Mouse (Mus musculus): ENCODE results near the gene Shc2. TPM values are rescaled to one million over a fixed set of nuclear protein-coding genes. Genes with fewer than 3 reads are reported as not detected.

The Shc2 gene
- 10 to 100 TPM; 49.8 to 50.3 TPM for total RNA-seq (2021)
- long read RNA-seq, experiment 1, transcript Shc2-201 (13 exons, 3,243 nt): major isoform, 48 of 68 reads
- long read RNA-seq, experiment 1, partial matches to known transcripts: 6 of 68 reads
- long read RNA-seq, experiment 1, other reads (novel, unspliced or antisense): 12 of 68 reads
- long read RNA-seq, experiment 2, transcript Shc2-201 (13 exons, 3,243 nt): major isoform, 53 of 71 reads
- long read RNA-seq, experiment 2, partial matches to known transcripts: 1 of 71 reads
- long read RNA-seq, experiment 2, other reads (novel, unspliced or antisense): 14 of 71 reads

DNA sequence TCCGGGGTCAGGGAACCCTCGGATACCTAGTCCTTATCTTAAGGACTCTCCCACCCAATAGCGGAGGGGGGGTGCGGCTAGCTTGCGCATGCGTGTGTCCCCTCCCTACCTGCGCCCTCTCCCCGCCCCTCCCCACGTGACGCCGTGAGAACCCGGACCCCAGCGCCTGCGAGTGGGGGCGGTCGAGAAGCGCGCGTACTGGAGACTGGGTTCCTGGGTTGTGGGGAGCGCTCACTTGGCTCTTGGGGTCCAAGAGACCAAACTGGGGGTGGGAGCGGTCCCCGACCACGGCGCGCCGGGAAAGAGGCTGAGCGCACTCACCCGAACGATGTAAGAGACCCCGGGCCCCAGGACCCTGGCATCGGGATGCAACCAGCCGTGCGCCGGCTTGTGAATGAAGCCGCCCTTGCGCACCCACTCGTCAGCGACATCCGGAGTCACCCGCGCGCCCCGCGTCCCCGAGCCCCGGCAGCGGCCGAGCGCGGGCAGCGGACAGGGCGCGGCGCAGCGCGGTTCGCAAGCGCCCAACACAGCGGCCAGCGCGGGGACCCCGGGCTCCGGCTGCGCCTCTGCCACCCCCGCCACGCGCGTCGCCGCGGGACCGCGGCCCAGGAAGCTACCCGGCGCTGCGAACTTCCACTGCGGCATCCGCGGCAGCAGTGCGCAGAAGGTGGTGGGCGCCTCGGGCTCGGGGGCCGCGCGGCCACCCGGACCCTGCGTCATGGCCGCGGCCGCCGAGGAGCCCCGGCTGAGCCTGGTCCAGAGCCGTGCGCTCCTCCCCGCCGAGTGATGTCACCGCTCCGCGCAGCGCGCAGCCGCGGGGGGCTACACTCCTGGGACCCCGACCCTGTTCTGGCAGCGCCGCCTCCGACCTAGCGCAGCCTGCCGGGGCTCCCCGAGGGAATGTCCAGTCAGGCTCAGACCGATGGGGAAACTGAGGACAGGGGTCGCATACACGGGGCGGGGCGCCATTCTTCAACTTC is at the start of gene Shc2:
Gene Shc2, minus strand, starts transcription at position 791 of the 983 bp plus-strand sequence.
- intact Hi-C loops (cut with DNase I): no loop called here
- DNase-seq (ENCODE audit: low spot score in 2 of 2): peak; percentile 77 to 88

DNA sequence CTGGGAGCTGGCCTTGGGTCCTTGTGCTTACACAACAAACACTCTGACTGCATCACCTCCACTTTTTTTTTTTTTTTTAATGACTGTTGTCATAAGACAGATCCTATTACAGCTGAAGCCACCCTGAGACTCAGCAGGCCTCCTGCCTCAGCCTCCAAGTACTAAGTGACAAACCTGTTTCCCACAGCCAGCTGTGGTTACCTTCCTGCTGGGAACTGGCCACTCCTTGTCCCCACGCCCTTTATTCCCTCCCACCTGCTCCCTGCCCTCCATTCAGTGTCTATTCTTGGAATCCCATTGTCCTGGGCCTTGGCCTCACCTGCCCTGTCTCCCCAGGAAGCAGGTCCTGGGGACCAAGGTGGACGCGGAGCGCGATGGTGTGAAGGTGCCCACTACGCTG is 49.8 kb upstream of the Shc2 start:
- intact Hi-C loops (cut with DNase I): no loop called here
- no peak for DNase-seq (ENCODE audit: low spot score in 2 of 2)

DNA sequence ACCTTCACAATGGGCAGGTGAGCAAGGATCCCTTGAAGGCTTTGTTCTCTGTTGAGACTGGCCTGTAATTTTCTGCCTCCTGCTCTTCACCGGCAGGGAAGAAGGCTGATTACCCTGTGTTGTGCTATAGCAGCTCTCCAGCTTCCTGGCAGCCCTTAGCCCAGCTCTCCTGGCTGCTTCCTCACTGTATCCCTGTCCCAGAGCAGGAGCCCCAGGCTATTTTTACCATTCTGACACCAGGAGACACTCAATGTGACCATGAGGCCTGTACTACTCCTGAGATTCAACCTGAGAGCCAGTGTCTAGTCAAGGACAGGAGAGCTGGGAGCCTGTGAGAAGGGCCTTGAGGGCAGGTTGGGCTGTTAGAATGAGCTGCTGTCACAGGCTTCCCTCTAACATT is 49.0 kb upstream of the Shc2 start:
- intact Hi-C loops (cut with DNase I): no loop called here
- DNase-seq (ENCODE audit: low spot score in 2 of 2): no peak

DNA sequence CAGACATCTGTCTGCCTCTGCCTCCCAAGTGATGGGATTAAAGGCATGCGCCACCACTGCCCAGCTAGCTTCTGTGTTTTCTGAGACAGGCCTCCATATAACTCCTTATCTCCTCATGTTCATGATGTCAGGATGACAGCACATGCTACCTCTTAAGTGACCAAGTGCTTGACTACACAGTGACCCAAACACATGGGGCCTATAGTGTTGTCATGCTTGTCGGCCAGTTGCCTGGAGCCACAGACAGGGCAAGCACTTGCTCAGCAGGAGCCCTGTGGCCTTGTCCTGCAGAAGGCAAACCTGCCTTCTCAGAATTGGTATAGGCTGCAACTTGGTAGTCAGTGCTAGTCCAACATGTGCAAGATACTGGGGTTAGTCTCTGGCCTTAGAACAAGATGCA is 48.5 kb upstream of the Shc2 start:
- intact Hi-C loops (cut with DNase I): no loop called here
- no peak for DNase-seq (ENCODE audit: low spot score in 2 of 2)

DNA sequence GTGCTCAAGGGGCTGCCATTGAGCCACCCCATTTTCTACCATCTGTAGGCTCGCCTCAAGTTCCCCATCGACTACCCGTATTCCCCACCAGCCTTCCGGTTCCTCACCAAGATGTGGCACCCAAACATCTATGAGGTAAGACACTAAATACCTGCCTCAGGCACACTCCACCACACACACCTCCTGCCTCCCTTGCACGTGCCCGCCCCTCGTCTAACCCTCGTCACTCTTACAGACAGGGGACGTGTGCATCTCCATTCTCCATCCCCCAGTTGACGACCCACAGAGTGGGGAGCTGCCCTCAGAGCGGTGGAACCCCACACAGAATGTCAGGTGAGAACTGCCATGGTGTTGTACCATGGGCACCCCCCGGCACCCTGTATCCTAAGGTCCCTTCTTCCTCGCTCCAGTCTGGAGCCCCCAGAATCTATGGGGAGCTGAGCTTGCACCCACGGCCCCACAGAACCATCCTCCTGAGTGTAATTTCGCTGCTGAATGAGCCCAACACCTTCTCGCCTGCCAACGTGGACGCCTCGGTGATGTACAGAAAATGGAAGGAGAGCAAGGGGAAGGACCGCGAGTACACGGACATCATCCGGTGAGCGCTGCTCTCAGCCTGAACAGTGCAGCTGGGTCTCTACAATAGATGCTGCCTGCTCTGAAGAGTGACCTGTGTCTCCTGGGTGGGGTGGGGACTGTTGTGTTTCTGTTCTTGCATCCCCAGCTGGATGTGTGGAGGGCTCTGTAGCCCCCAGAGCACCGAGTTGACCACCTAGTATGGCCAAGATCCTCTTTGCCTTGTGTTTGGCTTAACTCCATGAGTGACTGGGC is 47.3 kb upstream of the Shc2 start:
- no peak for DNase-seq (ENCODE audit: low spot score in 2 of 2)
- intact Hi-C loops (cut with DNase I): no loop called here

DNA sequence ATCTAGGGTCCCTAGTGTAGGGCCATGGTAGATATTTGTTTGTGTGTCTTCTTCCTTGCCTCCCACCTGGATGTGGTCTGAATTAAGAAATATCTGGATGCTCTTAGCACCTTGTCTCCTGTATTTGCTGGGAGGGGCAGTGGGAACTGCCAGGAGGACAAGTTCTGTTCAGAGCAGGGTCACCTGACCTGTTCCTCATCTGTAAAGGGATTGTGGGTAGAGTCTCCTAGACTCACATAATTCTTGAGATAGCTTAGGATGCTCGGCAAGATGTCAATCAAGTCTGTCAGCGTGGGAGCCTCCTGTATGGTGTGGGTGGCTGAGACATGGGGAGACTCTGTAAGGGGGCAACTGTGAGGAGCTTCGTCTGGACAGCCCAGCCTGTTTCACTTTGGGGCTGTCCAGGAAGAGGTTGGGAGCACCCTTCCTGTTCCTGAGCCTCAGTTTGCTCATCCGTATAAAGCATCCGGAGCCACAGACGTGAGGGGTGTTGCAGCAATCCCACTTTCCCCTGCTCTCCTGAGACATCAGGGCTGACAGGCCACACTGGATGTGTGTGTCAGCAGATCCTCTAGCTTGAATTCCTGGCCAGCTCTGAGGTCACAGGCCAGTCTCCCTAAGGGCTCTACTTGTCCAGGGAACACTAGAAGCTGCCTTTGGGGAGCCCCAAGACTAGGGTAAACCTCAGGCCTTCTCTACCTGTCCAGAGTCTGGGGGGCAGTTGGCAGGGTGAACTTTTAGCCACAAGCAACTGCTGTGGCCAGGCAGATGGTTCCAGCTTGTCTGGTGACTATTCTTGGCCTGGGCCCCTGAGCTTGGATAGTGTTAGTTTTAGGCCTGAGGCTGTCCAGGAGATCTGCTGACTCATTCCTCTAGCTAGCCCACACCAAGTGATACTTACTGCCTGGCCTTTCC is 46.3 kb upstream of the Shc2 start:
- intact Hi-C loops (cut with DNase I): no loop called here
- DNase-seq (ENCODE audit: low spot score in 2 of 2): no peak

DNA sequence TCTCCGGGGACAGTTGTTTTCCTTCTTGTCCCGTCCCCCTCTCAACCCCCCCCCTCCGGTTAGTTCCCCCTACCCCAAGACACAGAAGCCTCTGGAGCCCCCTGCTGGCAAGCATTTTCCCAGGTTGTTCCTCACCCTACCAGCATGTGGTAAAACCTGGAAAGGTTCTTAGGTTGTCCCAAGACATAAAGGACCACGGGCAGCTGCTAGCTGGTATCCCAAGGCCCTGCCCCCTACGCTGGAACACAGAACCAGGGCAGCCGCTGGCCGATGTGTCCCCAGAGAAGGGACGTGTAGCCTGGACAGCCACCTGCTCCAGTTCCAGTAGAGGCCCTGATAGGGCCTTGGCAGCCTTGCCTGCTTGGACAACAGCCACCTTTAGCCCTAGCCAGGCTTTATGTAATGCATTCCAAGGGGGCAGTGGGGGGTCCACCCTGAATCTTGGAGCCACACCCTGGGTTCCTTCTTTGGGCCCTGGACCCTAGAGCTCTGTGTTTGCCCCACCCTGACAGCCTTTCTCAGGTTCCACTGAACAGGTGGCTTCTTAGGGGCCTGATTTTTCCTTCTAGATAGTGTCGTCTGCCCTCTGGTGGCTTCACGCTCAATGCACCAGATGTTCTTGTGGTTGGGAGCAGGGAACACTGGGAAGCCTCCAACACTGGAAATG is 45.3 kb upstream of the Shc2 start:
- intact Hi-C loops (cut with DNase I): no loop called here
- peak; percentile 60 to 83 for DNase-seq (ENCODE audit: low spot score in 2 of 2)

DNA sequence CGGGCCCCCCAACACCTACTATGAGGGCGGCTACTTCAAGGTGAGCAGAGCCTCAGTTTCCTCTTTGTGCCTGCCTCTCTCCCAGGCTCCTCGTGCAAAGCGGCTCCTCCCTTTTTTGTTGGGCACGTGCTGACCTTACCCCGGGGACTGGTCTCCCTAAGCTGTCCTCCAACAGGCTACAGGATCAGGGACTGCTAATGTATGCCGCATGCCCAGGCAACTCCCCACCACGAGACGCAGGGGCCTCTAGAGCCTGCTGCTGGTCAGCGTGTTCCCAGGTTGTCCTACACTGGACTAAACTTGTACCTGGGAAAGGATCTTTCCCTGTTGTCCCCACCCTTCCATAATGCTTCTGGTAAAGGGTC is 44.8 kb upstream of the Shc2 start:
- intact Hi-C loops (cut with DNase I): no loop called here
- DNase-seq (ENCODE audit: low spot score in 2 of 2): no peak

DNA sequence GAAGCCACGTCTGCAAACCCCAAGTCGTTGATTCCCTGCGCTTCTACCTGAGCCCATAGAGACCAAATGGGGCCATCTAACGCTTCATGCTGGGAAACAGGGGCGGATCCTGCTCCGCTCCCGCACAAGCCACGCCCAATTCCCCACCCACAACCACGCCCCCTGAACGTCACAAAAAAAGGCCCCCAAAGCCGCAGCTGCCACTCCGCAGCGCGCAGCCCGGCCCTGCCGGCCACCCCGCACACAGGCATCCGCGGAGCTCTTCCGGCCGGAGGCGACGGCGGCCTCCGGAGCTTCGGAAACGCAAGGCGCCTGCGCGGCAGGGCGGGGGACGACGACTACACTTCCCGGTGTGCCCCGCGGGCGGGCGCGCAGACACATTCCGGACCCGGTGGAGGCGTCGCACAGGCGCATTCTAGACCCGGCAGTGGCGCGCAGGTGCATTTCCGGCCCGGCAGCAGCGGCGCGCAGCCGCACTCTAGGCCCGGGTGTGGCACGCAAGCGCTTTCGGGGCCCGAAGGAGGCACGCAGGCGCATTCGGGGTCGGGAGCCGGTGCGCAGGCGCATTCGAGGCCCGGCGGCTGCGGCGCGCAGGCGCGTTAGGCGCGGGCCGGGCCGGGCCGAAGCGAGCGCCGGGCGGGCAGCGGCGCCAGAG is 44.0 kb upstream of the Shc2 start, which contains the start of gene Cdc34:
Gene Cdc34, plus strand, starts transcription at position 605 of the 655 bp plus-strand sequence.
- DNase-seq (ENCODE audit: low spot score in 2 of 2): peak; percentile 99 to 100
- intact Hi-C loops (cut with DNase I): no loop called here

DNA sequence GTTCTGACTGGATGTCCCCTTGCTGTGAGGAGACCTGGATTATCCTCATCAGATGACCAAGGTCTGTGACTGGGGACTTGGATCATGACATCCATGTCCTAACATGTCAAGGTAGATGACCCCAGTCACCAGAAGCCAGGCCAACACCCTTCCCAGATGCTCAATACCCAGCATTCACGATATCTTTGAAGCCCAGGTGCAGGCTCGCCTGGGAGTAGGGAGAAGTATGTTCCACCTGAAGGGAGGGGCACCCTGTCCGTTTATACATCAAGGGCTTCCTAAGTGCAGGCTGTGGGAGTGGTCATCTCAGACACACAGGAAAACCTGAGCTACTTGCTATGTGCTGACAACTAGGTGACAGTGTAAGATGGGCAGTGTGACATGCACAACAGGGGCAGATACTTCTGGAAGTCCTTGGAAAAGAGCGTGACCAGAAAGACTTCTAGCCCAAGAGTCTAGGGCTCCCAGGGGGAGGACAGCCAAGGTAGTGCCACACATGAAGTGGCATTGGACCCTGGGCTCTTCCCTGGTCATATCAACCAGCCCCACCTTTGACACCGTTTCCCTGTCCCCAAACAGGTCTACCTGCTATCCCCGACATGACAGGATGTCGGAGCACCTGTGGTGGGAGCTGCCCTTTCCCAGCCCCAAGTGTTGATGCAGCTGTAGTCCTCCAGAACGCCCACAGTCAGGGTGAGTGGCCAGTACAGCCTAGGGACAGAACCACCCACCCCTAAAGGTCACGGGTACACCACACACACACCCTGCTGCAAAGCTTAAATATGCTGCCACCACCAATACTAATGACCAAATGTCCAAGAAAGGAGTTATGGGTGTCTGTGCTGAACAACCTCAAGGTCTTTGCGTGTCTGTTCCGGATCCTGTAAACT is 43.1 kb upstream of the Shc2 start:
- intact Hi-C loops (cut with DNase I): no loop called here

DNA sequence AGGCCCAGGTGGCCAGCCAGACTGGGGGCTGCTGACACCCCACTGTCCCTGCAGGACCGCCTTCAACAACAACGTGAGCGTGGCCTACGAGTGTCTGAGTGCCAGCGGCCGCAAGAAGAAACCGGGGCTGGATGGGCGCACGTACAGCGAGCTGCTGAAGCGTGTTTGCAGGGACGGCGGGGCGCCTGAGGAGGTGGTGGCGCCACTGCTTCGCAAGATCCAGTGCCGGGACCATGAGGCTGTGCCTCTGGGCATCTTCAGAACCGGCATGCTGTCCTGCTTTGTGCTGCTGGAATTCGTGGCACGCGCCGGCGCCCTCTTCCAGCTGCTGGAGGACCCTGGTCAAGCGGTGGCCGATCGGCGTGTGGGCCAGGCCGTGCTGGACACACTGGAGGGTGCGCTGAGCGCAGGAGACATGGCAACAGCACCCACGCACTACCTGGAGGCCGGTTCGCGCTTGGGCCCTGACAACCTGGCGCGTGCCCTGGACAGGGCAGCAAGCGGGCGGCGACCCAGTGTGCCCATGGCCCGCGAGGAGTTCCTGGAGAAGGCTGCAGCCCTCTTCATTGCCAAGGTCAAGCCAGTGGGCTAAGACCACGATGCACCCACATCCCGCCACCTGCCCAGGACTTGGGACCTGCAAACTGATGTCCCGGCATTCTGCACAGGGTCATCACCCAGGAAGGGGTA is 37.8 kb upstream of the Shc2 start:
- intact Hi-C loops (cut with DNase I): no loop called here
- no peak for DNase-seq (ENCODE audit: low spot score in 2 of 2)

More for the DNA sequence above, 43.1 kb upstream of the Shc2 start:
- DNase-seq (ENCODE audit: low spot score in 2 of 2): no peak

DNA sequence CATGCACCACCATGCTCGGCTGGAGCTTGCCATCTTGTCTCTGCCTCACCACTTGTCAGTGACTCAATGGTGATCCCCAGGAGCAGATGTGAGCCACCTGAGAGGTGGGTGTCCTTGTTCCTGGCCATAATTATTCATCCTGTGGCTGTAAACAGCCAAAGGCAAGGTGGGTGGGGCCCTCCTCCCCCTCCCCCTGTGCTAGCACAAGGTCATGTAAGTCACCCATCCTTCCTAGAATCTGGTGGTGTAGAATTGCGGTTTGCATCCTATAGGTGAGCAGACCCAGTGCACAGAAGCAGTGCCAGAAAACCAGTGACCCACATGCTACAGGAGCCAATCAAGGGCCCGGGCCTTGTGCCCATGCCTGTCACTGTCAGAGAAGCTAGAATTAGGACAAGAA is 35.3 kb upstream of the Shc2 start:
- intact Hi-C loops (cut with DNase I): no loop called here
- no peak for DNase-seq (ENCODE audit: low spot score in 2 of 2)

DNA sequence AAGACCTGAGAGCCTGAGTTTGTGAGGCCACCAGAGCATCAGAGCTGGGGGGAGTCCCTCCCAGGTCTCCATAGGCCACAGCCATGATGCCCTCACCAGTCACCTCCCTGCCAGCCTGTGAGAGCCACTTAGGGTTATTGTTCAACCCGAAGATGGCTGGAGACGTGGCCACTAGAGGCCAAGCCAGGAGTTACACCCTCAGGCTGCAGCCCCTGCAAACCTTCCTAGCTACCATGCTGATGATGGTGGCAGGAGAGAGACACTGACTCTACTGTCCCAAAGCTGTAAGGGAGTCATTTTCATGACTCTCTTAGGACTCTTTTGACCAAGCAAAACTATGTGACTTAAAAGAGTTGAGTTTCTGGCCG is 34.4 kb upstream of the Shc2 start:
- no peak for DNase-seq (ENCODE audit: low spot score in 2 of 2)
- intact Hi-C loops (cut with DNase I): no loop called here

DNA sequence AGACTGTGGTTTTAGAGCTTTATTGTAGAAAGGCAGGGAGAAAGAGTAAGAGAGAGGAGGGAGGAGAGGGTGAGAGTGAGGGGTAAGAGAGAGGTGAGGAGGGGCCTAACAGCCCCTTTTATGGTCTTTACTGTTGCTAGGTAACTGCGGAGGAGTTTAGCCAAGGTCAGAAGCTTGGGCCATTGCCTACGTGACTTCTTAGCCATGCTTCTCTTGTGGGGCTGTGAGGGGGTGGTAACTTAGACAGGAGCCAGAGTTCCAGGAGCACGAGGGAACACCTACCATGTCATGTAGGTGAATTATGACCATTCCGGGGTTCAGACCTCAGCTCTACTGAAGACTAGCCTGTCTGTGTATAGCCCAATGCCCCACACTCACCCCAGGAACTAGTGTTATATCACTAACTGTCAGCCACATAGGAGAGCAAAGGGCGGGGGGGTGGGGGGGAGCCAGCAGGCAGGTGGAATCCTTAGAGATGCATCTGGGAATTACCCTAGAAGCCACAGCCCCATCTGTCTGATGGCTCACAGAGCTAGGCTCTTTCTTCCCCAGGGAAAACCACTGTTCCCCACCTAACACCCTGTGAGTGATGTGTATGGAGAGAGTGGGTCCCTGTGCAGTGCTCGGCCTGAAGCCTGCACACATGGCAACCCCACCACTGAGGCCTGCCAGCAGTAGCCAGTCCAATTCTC is 33.8 kb upstream of the Shc2 start:
- intact Hi-C loops (cut with DNase I): no loop called here
- no peak for DNase-seq (ENCODE audit: low spot score in 2 of 2)

DNA sequence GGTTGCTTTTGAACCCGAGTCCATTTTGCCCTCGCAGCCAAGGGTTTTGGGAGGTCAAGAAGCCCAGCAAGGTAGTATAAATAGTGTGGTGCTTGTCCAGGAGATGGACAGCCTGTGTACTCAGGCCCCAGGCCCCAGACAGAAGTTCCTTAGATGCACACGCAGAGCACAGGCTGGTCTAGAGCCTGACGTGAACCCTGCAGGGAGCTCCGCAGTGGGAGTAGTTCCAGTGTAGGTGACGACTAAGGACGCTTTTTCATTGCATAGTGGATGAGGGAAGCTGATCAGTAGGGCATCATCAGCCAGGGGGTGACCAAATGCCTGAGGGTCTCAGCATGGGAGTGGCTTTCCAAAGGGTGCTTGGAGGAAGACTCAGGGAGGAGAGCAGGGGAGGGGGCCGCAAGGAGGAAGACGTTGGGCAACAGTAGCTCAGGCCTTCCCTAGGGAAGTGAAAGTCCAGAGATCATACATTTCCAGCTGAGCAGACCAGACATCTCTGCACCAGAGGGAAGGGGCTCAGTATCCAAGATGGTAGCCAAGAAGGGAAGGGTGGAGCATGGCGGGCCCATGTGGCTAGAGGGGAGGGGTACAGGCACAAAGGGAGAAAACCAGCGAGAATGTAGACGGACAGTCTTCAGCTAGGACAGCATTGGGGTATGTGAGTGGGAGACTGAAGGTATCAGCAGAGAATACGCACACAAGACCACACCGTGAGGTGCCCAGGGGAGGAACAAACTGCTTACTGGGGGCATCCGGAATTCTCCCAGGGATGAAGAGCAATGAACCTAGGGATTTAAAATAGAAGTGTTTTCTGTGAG is 32.6 kb upstream of the Shc2 start:
- intact Hi-C loops (cut with DNase I): no loop called here
- no peak for DNase-seq (ENCODE audit: low spot score in 2 of 2)

All from left cerebral cortex, postnatal 14 days (tissue).